Mouse (Mus musculus) liver, embryonic 14.5 days (tissue): Measurements from ENCODE around the gene Slc26a5. TPM values are rescaled to one million over a fixed set of nuclear protein-coding genes. Genes with fewer than 3 reads are reported as not detected.

Experiments
- ATAC-seq: fragments of 200-750 bp; cut with Nextera tagmentation; 2 replicates; pipeline ENCODE4 v1.8.0; 2017; ENCODE audit warnings: moderate number of reproducible peaks, mild to moderate bottlenecking, moderate library complexity; ENCODE audit not compliant: insufficient read depth
- DNase-seq, 3 experiments: peaks; one replicate each; pipeline ENCODE4 v3.0.0-alpha.2; 2012 to 2013; ENCODE audit warnings: low read depth in 3 of 3, low spot score in 3 of 3
- H3K27ac ChIP-seq: fragments of 300-500 bp; sonication (generic); 2 replicates; pipeline ENCODE4 v1.5.1; 2014; ENCODE audit warnings: moderate library complexity, mild to moderate bottlenecking, control low read depth, inconsistent platforms
- H3K27me3 ChIP-seq: fragments of 300-500 bp; sonication (generic); 2 replicates; pipeline ENCODE4 v1.6.1; 2014; ENCODE audit warnings: mild to moderate bottlenecking, low read length, moderate library complexity; ENCODE audit not compliant: control insufficient read depth, insufficient read depth
- H3K36me3 ChIP-seq: fragments of 300-500 bp; sonication (generic); replicated peaks from 2 replicates; pipeline ENCODE4 v1.6.1; 2014; ENCODE audit warnings: low read depth; ENCODE audit not compliant: control insufficient read depth, insufficient read depth
- H3K4me1 ChIP-seq, 2 experiments: fragments of 200-500 bp in 1 of 2; fragments of 300-500 bp in 1 of 2; sonication (generic) in 1 of 2; replicated peaks; 2 replicates each; pipeline ENCODE4 v1.6.1; 2012 to 2014; ENCODE audit warnings: antibody characterized with exemption in 1 of 2, inconsistent platforms in 1 of 2, low read length in 1 of 2; ENCODE audit not compliant: control insufficient read depth in 2 of 2, insufficient read depth in 2 of 2
- H3K4me2 ChIP-seq: fragments of 300-500 bp; sonication (generic); 2 replicates; pipeline ENCODE4 v1.6.1; 2014; ENCODE audit warnings: low read depth, mild to moderate bottlenecking, control low read depth, moderate library complexity
- H3K4me3 ChIP-seq, 2 experiments: fragments of 200-500 bp in 1 of 2; fragments of 300-500 bp in 1 of 2; sonication (generic) in 1 of 2; 2 replicates each; pipeline ENCODE4 v1.5.1; 2012 to 2014; ENCODE audit warnings: low read depth in 2 of 2, low read length in 2 of 2, mild to moderate bottlenecking in 2 of 2, control low read depth in 1 of 2, inconsistent platforms in 1 of 2, moderate library complexity in 1 of 2; ENCODE audit not compliant: insufficient read depth in 1 of 2
- H3K9ac ChIP-seq: fragments of 300-500 bp; sonication (generic); replicated peaks from 2 replicates; pipeline ENCODE4 v1.6.1; 2014; ENCODE audit warnings: mild to moderate bottlenecking, control low read depth, moderate library complexity
- H3K9me3 ChIP-seq: fragments of 300-500 bp; sonication (generic); 2 replicates; pipeline ENCODE4 v1.6.1; 2016; ENCODE audit warnings: low read length, mixed read lengths; ENCODE audit not compliant: control insufficient read depth
- CTCF ChIP-seq: IDR thresholded peaks from 2 replicates; pipeline ENCODE4 v1.5.1; 2016; ENCODE audit warnings: antibody characterized with exemption, low read depth, control low read depth
- EP300 ChIP-seq: IDR thresholded peaks from 2 replicates; pipeline ENCODE4 v1.6.1; 2016; ENCODE audit warnings: antibody characterized with exemption, low read depth
- WGBS: fragments of 180-500 bp; shearing (Covaris S2); extraction: QIAGEN DNeasy Blood & Tissue Kit; methylation state at CpG from one replicate; pipeline ENCODE4 v1.1.7; 2014; ENCODE audit not compliant: insufficient replicate concordance; 5-methylcytosine and 5-hydroxymethylcytosine counted together
- polyA plus RNA-seq, 2 experiments: library from polyadenylated mRNA; depleted of rRNA in 1 of 2; stranded (reverse) in 1 of 2; unstranded in 1 of 2; fragments of >200 nt; fragmentation: Nextera tagmentation in 1 of 2; extraction: Ambion mirVana in 1 of 2; gene quantifications; 2 replicates each; pipeline versions ENCODE4 v1.2.1 to v1.2.3; 2012 to 2014

The Slc26a5 gene
- polyA plus RNA-seq, 2 experiments, result not detected

- no peak for ATAC-seq
- TF ChIP-seq CTCF, result peak; percentile 45
- no peak for TF ChIP-seq EP300
- 54% methylated on average over 4 of the region's 4 CpGs for WGBS
- Histone ChIP-seq H3K9ac (no peak overlapping the region), H3K4me1 (peaks cover 0 to 4% of the 10 kb centered on the region in 2 experiments; a peak in 1 of 4 replicates), H3K4me2 (no peak overlapping the region), H3K27me3 (no peaks in the 10 kb centered on the region), H3K9me3 (no peaks in the 10 kb centered on the region), H3K4me3 (no peak overlapping the region), H3K36me3 (no peaks in the 10 kb centered on the region), H3K27ac (no peak overlapping the region)
- DNase-seq, result no peak
These were observed 20.7 kb downstream of the Slc26a5 start for GRCm38 (mm10) chr5:21844676-21845075.

- no peaks in the 10 kb centered on the region for H3K4me1 ChIP-seq
- no peaks in the 10 kb centered on the region for H3K27me3 ChIP-seq
- WGBS, result 52% methylated on average over 3 of the region's 3 CpGs
- H3K4me3 ChIP-seq, result no peak overlapping the region
- no peak overlapping the region for H3K27ac ChIP-seq
- no peaks in the 10 kb centered on the region for H3K36me3 ChIP-seq
- no peak for DNase-seq
- no peak for TF ChIP-seq CTCF
- no peak for TF ChIP-seq EP300
- ATAC-seq, result no peak
- H3K4me2 ChIP-seq, result no peak overlapping the region
- no peak overlapping the region for H3K9ac ChIP-seq
- H3K9me3 ChIP-seq, result no peaks in the 10 kb centered on the region
These were observed 33.6 kb downstream of the Slc26a5 start for GRCm38 (mm10) chr5:21831761-21832160.

- DNase-seq, result no peak
- TF ChIP-seq CTCF, result no peak
- TF ChIP-seq EP300, result no peak
These were observed 36.5 kb downstream of the Slc26a5 start for GRCm38 (mm10) chr5:21828855-21829254.

GRCm38 (mm10) chr5:21827643-21828042 lies 37.8 kb downstream of the Slc26a5 start:
- DNase-seq (no peak), ATAC-seq (no peak)
- Histone ChIP-seq H3K4me3 (no peak overlapping the region), H3K4me2 (no peak overlapping the region), H3K36me3 (no peaks in the 10 kb centered on the region), H3K9ac (no peak overlapping the region), H3K27ac (no peak overlapping the region), H3K27me3 (no peaks in the 10 kb centered on the region), H3K4me1 (no peaks in the 10 kb centered on the region), H3K9me3 (no peaks in the 10 kb centered on the region)
- 36% methylated on average over 6 of the region's 6 CpGs for WGBS
- TF ChIP-seq CTCF, result no peak
- no peak for TF ChIP-seq EP300

More at GRCm38 (mm10) chr5:21828855-21829254, 36.5 kb downstream of the Slc26a5 start:
- no peak overlapping the region for H3K27ac ChIP-seq
- H3K4me1 ChIP-seq, result no peaks in the 10 kb centered on the region
- no peaks in the 10 kb centered on the region for H3K36me3 ChIP-seq
- no peaks in the 10 kb centered on the region for H3K9me3 ChIP-seq
- no peak overlapping the region for H3K4me3 ChIP-seq
- H3K4me2 ChIP-seq, result no peak overlapping the region
- no peaks in the 10 kb centered on the region for H3K27me3 ChIP-seq
- WGBS, result 40% methylated on average over 4 of the region's 4 CpGs
- ATAC-seq, result no peak
- H3K9ac ChIP-seq, result no peak overlapping the region

- H3K4me3 ChIP-seq, result no peak overlapping the region
- DNase-seq (no peak), ATAC-seq (no peak)
- H3K27me3 ChIP-seq, result no peaks in the 10 kb centered on the region
- WGBS, result 62% methylated on average over 7 of the region's 7 CpGs
- no peaks in the 10 kb centered on the region for H3K36me3 ChIP-seq
- no peaks in the 10 kb centered on the region for H3K9me3 ChIP-seq
- H3K27ac ChIP-seq, result no peak overlapping the region
- no peak overlapping the region for H3K4me2 ChIP-seq
- TF ChIP-seq EP300 (no peak), CTCF (no peak)
- no peaks in the 10 kb centered on the region for H3K4me1 ChIP-seq
- no peak overlapping the region for H3K9ac ChIP-seq
These were observed 39.0 kb downstream of the Slc26a5 start for GRCm38 (mm10) chr5:21826370-21826769.
